Mouse (Mus musculus) MEL (cell line): ENCODE results near the gene Arhgap6. TPM values are rescaled to one million over a fixed set of nuclear protein-coding genes. Genes with fewer than 3 reads are reported as not detected.

ENCODE experiments used
- DNase-seq: peaks from one replicate; pipeline ENCODE4 v3.0.0; 2011; ENCODE audit warnings: low read depth, low spot score
- H3K27ac ChIP-seq: 2 replicates; pipeline ENCODE4 v1.5.1; 2012; ENCODE audit warnings: low read depth, mild to moderate bottlenecking, control low read depth, low read length, moderate library complexity; ENCODE audit not compliant: control insufficient read depth
- H3K27me3 ChIP-seq, 2 experiments: fragments of 150-350 bp in 1 of 2; sonication (generic) in 1 of 2; 2 replicates each; pipeline ENCODE4 v1.6.1; 2012; ENCODE audit warnings: low read length in 2 of 2, mild to moderate bottlenecking in 2 of 2, improper control_type of control experiment in 1 of 2, moderate library complexity in 1 of 2; ENCODE audit not compliant: insufficient read depth in 2 of 2, control insufficient read depth in 1 of 2
- H3K36me3 ChIP-seq, 2 experiments: 2 replicates each; pipeline ENCODE4 v1.6.1; 2012 to 2014; ENCODE audit warnings: low read length in 2 of 2, improper control_type of control experiment in 1 of 2, inconsistent platforms in 1 of 2, mild to moderate bottlenecking in 1 of 2; ENCODE audit not compliant: insufficient read depth in 2 of 2, control insufficient read depth in 1 of 2
- H3K4me1 ChIP-seq, 2 experiments: fragments of 150-350 bp in 1 of 2; sonication (generic) in 1 of 2; 2 replicates each; pipeline ENCODE4 v1.6.1; 2012; ENCODE audit warnings: low read length in 2 of 2, improper control_type of control experiment in 1 of 2, mild to moderate bottlenecking in 1 of 2; ENCODE audit not compliant: insufficient read depth in 2 of 2, control insufficient read depth in 1 of 2
- H3K4me3 ChIP-seq, 2 experiments: fragments of 150-350 bp in 1 of 2; sonication (generic) in 1 of 2; 2 replicates each; pipeline ENCODE4 v1.5.1; 2012; ENCODE audit warnings: low read depth in 2 of 2, low read length in 2 of 2, mild to moderate bottlenecking in 2 of 2, moderate library complexity in 2 of 2, control low read depth in 1 of 2, improper control_type of control experiment in 1 of 2; ENCODE audit not compliant: control insufficient read depth in 1 of 2, insufficient read depth in 1 of 2
- H3K79me2 ChIP-seq: 2 replicates; pipeline ENCODE4 v1.6.1; 2012; ENCODE audit warnings: mild to moderate bottlenecking, low read length, moderate library complexity; ENCODE audit not compliant: control insufficient read depth, poor library complexity, insufficient read depth
- H3K9ac ChIP-seq: 2 replicates; pipeline ENCODE4 v1.6.1; 2012; ENCODE audit warnings: low read depth, mild to moderate bottlenecking, control low read depth, low read length, moderate library complexity; ENCODE audit not compliant: control insufficient read depth, poor library complexity, severe bottlenecking
- H3K9me3 ChIP-seq: fragments of 150-350 bp; sonication (generic); replicated peaks from 2 replicates; pipeline ENCODE4 v1.6.1; 2012; ENCODE audit warnings: mild to moderate bottlenecking, low read length, improper control_type of control experiment, moderate library complexity; ENCODE audit not compliant: insufficient read depth
- BHLHE40 ChIP-seq: IDR thresholded peaks from 2 replicates; pipeline ENCODE4 v1.6.1; 2012; ENCODE audit warnings: low read depth, mild to moderate bottlenecking, inconsistent platforms, low read length, improper control_type of control experiment, borderline replicate concordance
- CHD1 ChIP-seq: IDR thresholded peaks from 2 replicates; pipeline ENCODE4 v1.6.1; 2012; ENCODE audit warnings: low read depth, mild to moderate bottlenecking, inconsistent platforms, low read length, improper control_type of control experiment
- CHD2 ChIP-seq: IDR thresholded peaks from 2 replicates; pipeline ENCODE4 v1.6.1; 2011; ENCODE audit warnings: low read length, improper control_type of control experiment
- CTCF ChIP-seq, 3 experiments: IDR thresholded peaks in 2 of 3; conservative IDR thresholded peaks in 1 of 3; 2 replicates each; pipeline ENCODE4 v1.5.1; 2011 to 2012; ENCODE audit warnings: low read length in 3 of 3, low read depth in 2 of 3, mild to moderate bottlenecking in 2 of 3, improper control_type of control experiment in 1 of 3, inconsistent platforms in 1 of 3, mixed read lengths in 1 of 3, moderate library complexity in 1 of 3; ENCODE audit not compliant: control insufficient read depth in 1 of 3, insufficient read depth in 1 of 3, poor library complexity in 1 of 3, severe bottlenecking in 1 of 3
- ELF1 ChIP-seq: IDR thresholded peaks from 2 replicates; pipeline ENCODE4 v1.6.1; 2014; ENCODE audit warnings: low read depth, mild to moderate bottlenecking, inconsistent platforms, low read length, improper control_type of control experiment, moderate library complexity
- GABPA ChIP-seq: IDR thresholded peaks from 2 replicates; pipeline ENCODE4 v1.6.1; 2012; ENCODE audit warnings: low read depth, mild to moderate bottlenecking, inconsistent platforms, low read length, improper control_type of control experiment, moderate library complexity
- GATA1 ChIP-seq: IDR thresholded peaks from 2 replicates; pipeline ENCODE4 v1.6.1; 2011; ENCODE audit warnings: low read depth, low read length, improper control_type of control experiment
- JUND ChIP-seq: IDR thresholded peaks from 2 replicates; pipeline ENCODE4 v1.6.1; 2011; ENCODE audit warnings: low read depth, mild to moderate bottlenecking, improper control_type of control experiment, low read length
- MXI1 ChIP-seq: IDR thresholded peaks from 2 replicates; pipeline ENCODE4 v1.6.1; 2011; ENCODE audit warnings: mild to moderate bottlenecking, low read depth, low read length, improper control_type of control experiment
- MYB ChIP-seq: IDR thresholded peaks from 2 replicates; pipeline ENCODE4 v1.6.1; 2011; ENCODE audit warnings: mild to moderate bottlenecking, low read depth, low read length, improper control_type of control experiment
- MYC ChIP-seq: IDR thresholded peaks from 2 replicates; pipeline ENCODE4 v1.6.1; 2011; ENCODE audit warnings: low read depth, mild to moderate bottlenecking, low read length, improper control_type of control experiment, moderate library complexity
- NRF1 ChIP-seq: IDR thresholded peaks from 2 replicates; pipeline ENCODE4 v1.6.1; 2014; ENCODE audit warnings: low read depth, mild to moderate bottlenecking, inconsistent platforms, low read length, improper control_type of control experiment, moderate library complexity; ENCODE audit not compliant: poor library complexity, insufficient read depth, severe bottlenecking
- POLR2A ChIP-seq, 2 experiments: IDR thresholded peaks; 2 replicates each; pipeline ENCODE4 v1.6.1; 2011 to 2012; ENCODE audit warnings: low read length in 2 of 2, mild to moderate bottlenecking in 2 of 2, control low read depth in 1 of 2, improper control_type of control experiment in 1 of 2, low read depth in 1 of 2, moderate library complexity in 1 of 2; ENCODE audit not compliant: control insufficient read depth in 1 of 2, insufficient read depth in 1 of 2, poor library complexity in 1 of 2
- POLR2AphosphoS2 ChIP-seq: IDR thresholded peaks from 2 replicates; pipeline ENCODE4 v1.6.1; 2011; ENCODE audit warnings: low read length, improper control_type of control experiment
- POLR2AphosphoS5 ChIP-seq: IDR thresholded peaks from 2 replicates; pipeline ENCODE4 v1.6.1; 2012; ENCODE audit warnings: low read depth, borderline replicate concordance, mild to moderate bottlenecking, inconsistent platforms, low read length, moderate library complexity, mixed read lengths
- RCOR1 ChIP-seq: IDR thresholded peaks from 2 replicates; pipeline ENCODE4 v1.6.1; 2012; ENCODE audit warnings: low read depth, mild to moderate bottlenecking, inconsistent platforms, low read length, improper control_type of control experiment
- SIN3A ChIP-seq: IDR thresholded peaks from 2 replicates; pipeline ENCODE4 v1.6.1; 2012; ENCODE audit warnings: low read length, improper control_type of control experiment, inconsistent platforms
- SMC3 ChIP-seq: IDR thresholded peaks from 2 replicates; pipeline ENCODE4 v1.6.1; 2011; ENCODE audit warnings: low read depth, low read length, improper control_type of control experiment
- TBP ChIP-seq: IDR thresholded peaks from 2 replicates; pipeline ENCODE4 v1.8.0; 2011; ENCODE audit warnings: low read depth, low read length, improper control_type of control experiment
- UBTF ChIP-seq: IDR thresholded peaks from 2 replicates; pipeline ENCODE4 v1.6.1; 2012; ENCODE audit warnings: low read depth, mild to moderate bottlenecking, inconsistent platforms, low read length, improper control_type of control experiment, moderate library complexity, borderline replicate concordance; ENCODE audit not compliant: insufficient read depth
- USF1 ChIP-seq: IDR thresholded peaks from 2 replicates; pipeline ENCODE4 v1.6.1; 2014; ENCODE audit warnings: low read depth, mild to moderate bottlenecking, inconsistent platforms, low read length, improper control_type of control experiment, moderate library complexity
- USF2 ChIP-seq, 2 experiments: IDR thresholded peaks; 2 replicates each; pipeline ENCODE4 v1.6.1; 2011 to 2012; ENCODE audit warnings: improper control_type of control experiment in 2 of 2, low read length in 2 of 2, borderline replicate concordance in 1 of 2, inconsistent platforms in 1 of 2, low read depth in 1 of 2, mild to moderate bottlenecking in 1 of 2; ENCODE audit not compliant: insufficient read depth in 1 of 2
- ZC3H11A ChIP-seq: IDR thresholded peaks from 2 replicates; pipeline ENCODE4 v1.6.1; 2012; ENCODE audit warnings: low read depth, mild to moderate bottlenecking, inconsistent platforms, low read length, improper control_type of control experiment
- ZKSCAN1 ChIP-seq: IDR thresholded peaks from 2 replicates; pipeline ENCODE4 v1.6.1; 2012; ENCODE audit warnings: low read depth, mild to moderate bottlenecking, inconsistent platforms, low read length, improper control_type of control experiment, moderate library complexity
- ZMIZ1 ChIP-seq: IDR thresholded peaks from 2 replicates; pipeline ENCODE4 v1.6.1; 2012; ENCODE audit warnings: low read depth, mild to moderate bottlenecking, inconsistent platforms, low read length, improper control_type of control experiment, moderate library complexity
- ZNF384 ChIP-seq: IDR thresholded peaks from 2 replicates; pipeline ENCODE4 v1.6.1; 2012; ENCODE audit warnings: low read depth, mild to moderate bottlenecking, inconsistent platforms, low read length, improper control_type of control experiment
- polyA plus RNA-seq, 2 experiments: library from polyadenylated mRNA; stranded (reverse) in 1 of 2; unstranded in 1 of 2; fragments of >175 nt in 1 of 2; fragments of >200 nt in 1 of 2; gene quantifications; 2 replicates each; pipeline versions ENCODE4 v1.2.1 to v1.2.4; 2012; ENCODE audit warnings: low replicate concordance in 2 of 2, low read depth in 1 of 2; ENCODE audit not compliant: insufficient read length in 2 of 2, insufficient read depth in 1 of 2, missing spikeins in 1 of 2
- total RNA-seq: library from RNA; depleted of rRNA; stranded (reverse); fragments of 300-350 nt; gene quantifications from 2 replicates; pipeline ENCODE4 v1.2.3, GENCODE M21; 2012

Arhgap6 gene
- total and polyA plus RNA-seq, 3 experiments, result 4.4 to 21.7 TPM; not detected in 1

- TF ChIP-seq GATA1 (no peak), SMC3 (no peak), MYB (no peak), JUND (no peak)
- TF ChIP-seq, all 39 proteins: peak for 0
- no peak for DNase-seq
- Histone ChIP-seq H3K9ac (no peak overlapping the region), H3K27me3 (no peaks in the 10 kb centered on the region), H3K9me3 (no peaks in the 10 kb centered on the region), H3K27ac (no peak overlapping the region), H3K4me1 (no peaks in the 10 kb centered on the region), H3K36me3 (no peaks in the 10 kb centered on the region), H3K79me2 (no peaks in the 10 kb centered on the region), H3K4me3 (no peak overlapping the region)
Measured at GRCm38 (mm10) chrX:168980370-168980769, 185.5 kb downstream of the Arhgap6 start.

DNA sequence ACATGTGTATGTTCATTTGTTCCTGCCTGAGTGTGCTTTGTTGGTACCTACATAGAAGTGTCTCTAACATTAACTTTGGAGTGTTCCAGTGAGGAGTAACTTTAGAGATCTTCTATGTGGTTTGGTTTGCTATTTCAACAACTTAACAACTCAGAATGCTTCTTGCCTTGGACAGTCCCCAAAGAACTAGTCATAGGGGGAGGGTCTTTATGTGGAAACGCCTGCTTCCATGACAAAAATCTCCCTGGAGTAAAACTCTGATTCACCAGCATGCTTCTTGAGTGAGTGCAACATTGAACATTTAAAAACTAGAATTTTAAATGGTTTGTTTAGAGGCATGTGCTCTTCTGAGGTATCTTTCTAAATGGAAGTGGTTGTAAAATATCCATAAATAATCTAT is 212.2 kb downstream of the Arhgap6 start:
- no peak for DNase-seq
- no peak overlapping the region for H3K4me3 ChIP-seq
- TF ChIP-seq SIN3A (no peak), BHLHE40 (no peak), NRF1 (no peak), ZNF384 (no peak), MYC (no peak)

DNA sequence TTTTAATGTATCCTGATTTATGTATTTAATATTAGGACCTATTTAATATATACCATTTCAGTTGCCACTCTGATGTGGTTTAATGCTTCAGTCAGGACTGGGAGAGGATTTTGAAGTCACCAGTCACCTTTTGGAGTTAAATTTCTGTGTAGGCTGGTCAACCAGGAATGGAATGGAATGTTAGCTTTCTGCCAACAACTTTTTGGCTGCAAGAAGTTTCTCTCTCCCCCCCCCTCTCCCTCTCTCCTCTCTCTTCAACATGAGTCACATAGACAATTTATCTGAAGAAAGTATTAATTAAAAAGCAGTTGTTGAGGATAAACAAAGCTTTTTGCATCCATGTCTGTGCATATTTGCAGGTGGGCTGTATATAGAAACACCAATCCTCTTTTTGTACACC is 217.8 kb downstream of the Arhgap6 start:
- no peaks in the 10 kb centered on the region for H3K36me3 ChIP-seq
- H3K27me3 ChIP-seq, result peaks cover 0 to 1% of the 10 kb centered on the region in 2 experiments; a peak in 1 of 4 replicates
- no peak for TF ChIP-seq CHD1
- TF ChIP-seq GABPA, result no peak
- no peak for TF ChIP-seq ZC3H11A
- no peak for TF ChIP-seq ZMIZ1
- TF ChIP-seq POLR2AphosphoS2, result no peak
- no peak for TF ChIP-seq POLR2A (IDR thresholded peaks at IDR 0.05; ENCODE audit: control insufficient read depth in 1 of 2, insufficient read depth in 1 of 2, low read depth in 1 of 2, low read length in 2 of 2, poor library complexity in 1 of 2)
- no peak for TF ChIP-seq TBP
- TF ChIP-seq MYB, result no peak
- no peak for TF ChIP-seq MXI1
- TF ChIP-seq POLR2AphosphoS5, result no peak
- no peak for TF ChIP-seq RCOR1
- TF ChIP-seq ZNF384, result no peak
- TF ChIP-seq CHD2, result no peak
- no peak for TF ChIP-seq USF1
- no peak for TF ChIP-seq JUND
- TF ChIP-seq CTCF (IDR thresholded peaks at IDR 0.05 in 2 of 3, conservative IDR thresholded peaks at IDR 0.05 in 1 of 3; ENCODE audit: control insufficient read depth in 1 of 3, insufficient read depth in 1 of 3, low read depth in 2 of 3, low read length in 3 of 3, poor library complexity in 1 of 3, severe bottlenecking in 1 of 3), result no peak
- TF ChIP-seq USF2 (IDR thresholded peaks at IDR 0.05; ENCODE audit: borderline replicate concordance in 1 of 2, insufficient read depth in 1 of 2, low read depth in 1 of 2, low read length in 2 of 2), result no peak
- TF ChIP-seq UBTF, result no peak
- TF ChIP-seq ELF1, result no peak
- no peak for TF ChIP-seq ZKSCAN1
- no peaks in the 10 kb centered on the region for H3K4me1 ChIP-seq
- no peak for DNase-seq
- H3K9ac ChIP-seq, result no peak overlapping the region
- H3K9me3 ChIP-seq, result no peaks in the 10 kb centered on the region
- H3K4me3 ChIP-seq, result no peak overlapping the region
- H3K79me2 ChIP-seq, result no peaks in the 10 kb centered on the region
- H3K27ac ChIP-seq, result no peak overlapping the region

More for the DNA sequence above, 212.2 kb downstream of the Arhgap6 start:
- Histone ChIP-seq H3K9me3 (no peaks in the 10 kb centered on the region), H3K36me3 (no peaks in the 10 kb centered on the region), H3K79me2 (no peaks in the 10 kb centered on the region), H3K4me1 (no peaks in the 10 kb centered on the region), H3K9ac (no peak overlapping the region), H3K27ac (no peak overlapping the region), H3K27me3 (no peaks in the 10 kb centered on the region)
